Mouse (Mus musculus): ENCODE measurements around the gene Kif23. TPM values are rescaled to one million over a fixed set of nuclear protein-coding genes. Genes with fewer than 3 reads are reported as not detected.
A peak's percentile ranks its signal among the peaks of the same experiment; 100 is the strongest.

The Kif23 gene
- total RNA-seq, 2 experiments from 2014 or later = 0.69 to 1.5 TPM

- Histone ChIP-seq H3K4me3 (no peak overlapping the region), H3K27ac (no peak overlapping the region)
- TF ChIP-seq CTCF (IDR thresholded peaks at IDR 0.05) = no peak
- no peak for DNase-seq
- intact Hi-C loops (cut with DNase I) = loop anchor here (2.0 kb wide), 2 partner anchors 19 to 279 kb away; no protein-coding TSS in a partner anchor
Measured at GRCm38 (mm10) chr9:61965987-61966386, 19.4 kb upstream of the Kif23 start.

GRCm38 (mm10) chr9:61965411-61965930, 18.9 kb upstream of the Kif23 start:
- peak overlapping the region; percentile 59 for H3K27ac ChIP-seq
- DNase-seq = peak; percentile 81
- no peak overlapping the region for H3K4me3 ChIP-seq
- peak; percentile 90 for TF ChIP-seq CTCF (IDR thresholded peaks at IDR 0.05)
- intact Hi-C loops (cut with DNase I) = loop anchor here (2.0 kb wide), 1 partner anchor 279 kb away; no protein-coding TSS in a partner anchor

GRCm38 (mm10) chr9:61963356-61963755, 16.8 kb upstream of the Kif23 start:
- no peak for DNase-seq
- intact Hi-C loops (cut with DNase I) = no loop called here
- no peak for TF ChIP-seq CTCF (IDR thresholded peaks at IDR 0.05)
- Histone ChIP-seq H3K27ac (no peak overlapping the region), H3K4me3 (no peak overlapping the region)

- no peak for TF ChIP-seq CTCF (IDR thresholded peaks at IDR 0.05)
- H3K27ac ChIP-seq = no peak overlapping the region
- intact Hi-C loops (cut with DNase I) = no loop called here
Measured at GRCm38 (mm10) chr9:61961181-61961580, 14.6 kb upstream of the Kif23 start.

GRCm38 (mm10) chr9:61960753-61961152, 14.2 kb upstream of the Kif23 start:
- DNase-seq = peak; percentile 57
- intact Hi-C loops (cut with DNase I) = no loop called here
- no peak overlapping the region; the same call in 1 of the 2 replicates for H3K27ac ChIP-seq

More at GRCm38 (mm10) chr9:61961181-61961580, 14.6 kb upstream of the Kif23 start:
- H3K4me3 ChIP-seq = no peak overlapping the region
- no peak for DNase-seq

GRCm38 (mm10) chr9:61959921-61960569, 13.5 kb upstream of the Kif23 start:
- no peak for TF ChIP-seq CTCF (IDR thresholded peaks at IDR 0.05)
- Histone ChIP-seq H3K4me3 (no peak overlapping the region), H3K27ac (peak overlapping the region; percentile 24; the same call in 1 of the 2 replicates)
- intact Hi-C loops (cut with DNase I) = no loop called here
- DNase-seq = no peak

More at GRCm38 (mm10) chr9:61960753-61961152, 14.2 kb upstream of the Kif23 start:
- no peak overlapping the region for H3K4me3 ChIP-seq
- no peak for TF ChIP-seq CTCF (IDR thresholded peaks at IDR 0.05)

GRCm38 (mm10) chr9:61954707-61955106, 8.1 kb upstream of the Kif23 start:
- intact Hi-C loops (cut with DNase I) = no loop called here
- H3K4me3 ChIP-seq = no peak overlapping the region
- no peak for DNase-seq
- H3K27ac ChIP-seq = no peak overlapping the region
- TF ChIP-seq CTCF (IDR thresholded peaks at IDR 0.05) = no peak

GRCm38 (mm10) chr9:61952241-61952640, 5.7 kb upstream of the Kif23 start:
- no peak for DNase-seq
- intact Hi-C loops (cut with DNase I) = no loop called here
- Histone ChIP-seq H3K27ac (no peak overlapping the region), H3K4me3 (no peak overlapping the region)
- no peak for TF ChIP-seq CTCF (IDR thresholded peaks at IDR 0.05)

GRCm38 (mm10) chr9:61947402-61948346, 1.1 kb upstream of the Kif23 start:
- H3K27ac ChIP-seq = peak overlapping the region; percentile 72
- intact Hi-C loops (cut with DNase I) = loop anchor here (2.0 kb wide), 2 partner anchors 33 to 37 kb away; partner anchors contain the start of gene Rplp1
- peak; percentile 80 for DNase-seq
- TF ChIP-seq CTCF (IDR thresholded peaks at IDR 0.05) = peak; percentile 94
- peak overlapping the region; percentile 85 for H3K4me3 ChIP-seq

GRCm38 (mm10) chr9:61945973-61946611, 482 bp downstream of the Kif23 start:
- peak; percentile 39 for DNase-seq
- peak overlapping the region; percentile 85 for H3K4me3 ChIP-seq
- intact Hi-C loops (cut with DNase I) = loop anchor here (2.0 kb wide), 1 partner anchor 31 kb away; the partner anchor contains the start of gene Rplp1

GRCm38 (mm10) chr9:61941054-61941453, 5.5 kb downstream of the Kif23 start:
- no peak for DNase-seq
- TF ChIP-seq CTCF (IDR thresholded peaks at IDR 0.05) = no peak
- no peak overlapping the region for H3K27ac ChIP-seq
- H3K4me3 ChIP-seq = no peak overlapping the region
- intact Hi-C loops (cut with DNase I) = no loop called here

More at GRCm38 (mm10) chr9:61945973-61946611, 482 bp downstream of the Kif23 start:
- TF ChIP-seq CTCF (IDR thresholded peaks at IDR 0.05) = no peak
- peak overlapping the region; percentile 51 for H3K27ac ChIP-seq

- TF ChIP-seq CTCF (IDR thresholded peaks at IDR 0.05) = no peak
- no peak for DNase-seq
- Histone ChIP-seq H3K4me3 (no peak overlapping the region), H3K27ac (no peak overlapping the region)
- intact Hi-C loops (cut with DNase I) = no loop called here
Measured at GRCm38 (mm10) chr9:61933333-61933732, 13.2 kb downstream of the Kif23 start.

Measured in gastrocnemius, adult 2 months (tissue).